Mouse (Mus musculus): Measurements from ENCODE around the gene Itpr1.

DNA sequence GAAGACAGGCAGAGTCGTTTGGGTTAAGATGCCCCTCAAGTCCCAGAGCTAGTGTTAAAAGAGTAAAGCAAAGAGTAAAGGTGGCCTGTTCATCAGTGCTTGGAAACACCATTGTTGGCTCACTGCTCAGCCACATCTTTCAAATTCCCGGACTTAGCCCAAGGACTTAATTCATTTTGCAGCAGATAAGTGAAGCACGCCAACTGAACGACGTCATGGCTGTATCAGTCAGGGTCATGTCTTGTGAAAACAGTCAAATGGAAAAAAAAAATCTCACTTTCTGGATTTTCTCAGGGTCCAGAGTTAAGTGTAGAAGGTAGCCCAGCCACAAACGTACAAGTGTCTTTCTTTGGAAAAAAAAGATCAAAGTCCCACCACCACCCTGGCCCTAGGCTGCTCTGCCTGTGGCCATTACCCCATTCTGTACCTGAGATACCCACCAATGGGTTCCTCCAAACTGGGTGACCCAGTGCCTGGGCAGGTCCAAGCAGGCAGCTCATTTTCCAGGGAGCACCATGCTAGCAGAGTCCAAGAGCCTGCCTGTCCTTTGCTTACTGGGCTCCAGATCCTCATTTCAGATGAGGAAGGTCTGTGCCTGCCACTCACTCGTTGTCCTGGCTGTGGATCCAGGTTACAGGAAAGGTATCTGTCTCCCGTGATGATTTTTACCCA lies 251.5 kb downstream of the Itpr1 start:
- TF ChIP-seq CTCF (IDR thresholded peaks at IDR 0.05; ENCODE audit: low read depth, low read length) (no peak), POLR2A (IDR thresholded peaks at IDR 0.05; ENCODE audit: extremely low read depth, insufficient read depth, low read length) (no peak)
